In genomic region chr19:21571223-21571980, GRCm38 (mm10) we compare ENCODE assay signal across 8 mouse cellular contexts.
DNase-seq lines count a peak whose midpoint lies in the region; ATAC-seq and TF ChIP-seq lines count a peak whose summit lies in the region.

No protein-coding gene starts in this region.

- DNase-seq in WW6 (ENCODE audit: low read depth, low spot score): peak; percentile 58
- DNase-seq in gastrocnemius, postnatal 14 days: peak; percentile 91
- peak; percentile 89 for DNase-seq in induced T-regulatory cell, adult 2 months (ENCODE audit: low read depth)
- DNase-seq in left cerebral cortex, adult 2 months (ENCODE audit: extremely low spot score in 1 of 2, low spot score in 2 of 2): peak; percentile 82 to 83
- DNase-seq in right cerebral cortex, adult 2 months (ENCODE audit: low spot score in 2 of 2): peak; percentile 84 to 87
- DNase-seq in urinary bladder, postnatal 25 days (ENCODE audit: low spot score): peak; percentile 91

- no peak overlapping the region for H3K27ac ChIP-seq in left cerebral cortex, adult 2 months

- TF ChIP-seq CTCF in left cerebral cortex, adult 2 months (IDR thresholded peaks at IDR 0.05): peak; percentile 86

- peak; percentile 92 for ATAC-seq in common myeloid progenitor, adult 5-6 weeks (replicated peaks; ENCODE audit: low read depth, poor library complexity, severe bottlenecking)
- ATAC-seq in megakaryocyte progenitor cell, adult 5-6 weeks (replicated peaks; ENCODE audit: poor library complexity): peak; percentile 91

- intact Hi-C loops in gastrocnemius, postnatal 14 days (cut with DNase I; ENCODE audit: low total_unique reads): loop anchor here (5.0 to 10.0 kb wide), 2 partner anchors 73 to 176 kb away; no protein-coding TSS in a partner anchor
- intact Hi-C loops in left cerebral cortex, adult 2 months (cut with DNase I): loop anchor here (1.0 to 5.0 kb wide), 3 partner anchors 81 to 731 kb away; partner anchors contain the start of genes 1110059E24Rik and Abhd17b

- H3K4me3 ChIP-seq in left cerebral cortex, adult 2 months: no peak overlapping the region
